Mouse (Mus musculus) forebrain, embryonic 14.5 days (tissue): ENCODE data around the gene Rtl1. TPM values are rescaled to one million over a fixed set of nuclear protein-coding genes. Genes with fewer than 3 reads are reported as not detected.

Experiments used
- ATAC-seq: fragments of 200-750 bp; cut with Nextera tagmentation; 2 replicates; pipeline ENCODE4 v1.8.0; 2017; ENCODE audit warnings: mild to moderate bottlenecking, moderate library complexity
- DNase-seq: peaks from one replicate; pipeline ENCODE4 v3.0.0-alpha.2; 2015; ENCODE audit warnings: low spot score
- H3K27ac ChIP-seq: fragments of 300-500 bp; sonication (generic); 2 replicates; pipeline ENCODE4 v1.5.1; 2014; ENCODE audit warnings: low read depth, mild to moderate bottlenecking, control low read depth, low read length, moderate library complexity
- H3K27me3 ChIP-seq: fragments of 300-500 bp; sonication (generic); replicated peaks from 2 replicates; pipeline ENCODE4 v1.6.1; 2014; ENCODE audit warnings: low read length, control low read depth, mixed read lengths; ENCODE audit not compliant: control insufficient read depth, insufficient read depth
- H3K36me3 ChIP-seq: fragments of 300-500 bp; sonication (generic); 2 replicates; pipeline ENCODE4 v1.6.1; 2014; ENCODE audit warnings: low read length, control low read depth; ENCODE audit not compliant: control insufficient read depth, insufficient read depth
- H3K4me1 ChIP-seq: fragments of 300-500 bp; sonication (generic); 2 replicates; pipeline ENCODE4 v1.6.1; 2014; ENCODE audit warnings: antibody characterized with exemption, low read length, control low read depth; ENCODE audit not compliant: control insufficient read depth, insufficient read depth
- H3K4me2 ChIP-seq: fragments of 300-500 bp; sonication (generic); 2 replicates; pipeline ENCODE4 v1.6.1; 2014; ENCODE audit warnings: mild to moderate bottlenecking, control low read depth, low read length
- H3K4me3 ChIP-seq: fragments of 300-500 bp; sonication (generic); 2 replicates; pipeline ENCODE4 v1.5.1; 2014; ENCODE audit warnings: low read depth, low read length, control low read depth
- H3K9ac ChIP-seq: fragments of 300-500 bp; sonication (generic); 2 replicates; pipeline ENCODE4 v1.6.1; 2014; ENCODE audit warnings: mild to moderate bottlenecking, low read length, control low read depth, moderate library complexity
- H3K9me3 ChIP-seq: fragments of 300-500 bp; sonication (generic); replicated peaks from 2 replicates; pipeline ENCODE4 v1.6.1; 2016; ENCODE audit warnings: low read length, control low read depth, mixed read lengths; ENCODE audit not compliant: control insufficient read depth
- WGBS: fragments of 180-500 bp; shearing (Covaris S2); extraction: QIAGEN DNeasy Blood & Tissue Kit; methylation state at CpG from one replicate; pipeline ENCODE4 v1.1.7; 2014; 5-methylcytosine and 5-hydroxymethylcytosine counted together
- polyA plus RNA-seq: library from polyadenylated mRNA; unstranded; fragments of >200 nt; fragmentation: Nextera tagmentation; extraction: Ambion mirVana; gene quantifications from 2 replicates; pipeline ENCODE4 v1.2.1, GENCODE M21; 2014

Rtl1 gene
- polyA plus RNA-seq, 1 experiment from 2014 or later: 0.37 TPM

DNA sequence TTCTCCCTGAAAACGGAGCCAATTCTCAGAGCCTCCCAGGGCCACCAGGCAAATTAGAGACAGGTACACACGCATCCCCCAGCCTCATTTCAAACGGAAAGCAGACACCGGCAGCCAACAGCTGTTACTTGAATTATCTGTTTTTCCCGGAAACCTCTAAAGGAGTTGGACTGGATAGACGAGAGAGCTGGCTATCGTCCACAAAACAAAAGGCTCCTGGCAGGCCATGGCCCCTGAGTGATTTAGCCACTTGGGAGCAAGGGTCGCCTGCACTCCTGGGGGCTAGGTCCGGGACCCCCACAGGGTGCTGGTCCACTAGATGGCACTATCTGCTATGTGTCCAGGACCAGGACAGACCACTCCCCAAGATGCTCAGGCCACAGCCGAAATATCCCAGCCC is 14.3 kb upstream of the Rtl1 start:
- no peak for DNase-seq
- no peak overlapping the region for H3K4me2 ChIP-seq
- H3K9me3 ChIP-seq: 0 out of 2 replicates have a peak, but pooled peaks cover 2% of the 10 kb centered on the region
- H3K27ac ChIP-seq: no peak overlapping the region
- no peak overlapping the region for H3K9ac ChIP-seq
- ATAC-seq: no peak
- H3K4me3 ChIP-seq: no peak overlapping the region
- WGBS: 49% methylated on average over 10 of the region's 10 CpGs
- 0 out of 2 replicates have a peak, but pooled peaks cover 6% of the 10 kb centered on the region for H3K27me3 ChIP-seq
- H3K36me3 ChIP-seq: peaks cover 60% of the 10 kb centered on the region
- H3K4me1 ChIP-seq: peaks cover 2% of the 10 kb centered on the region; the same call in 1 of the 2 replicates

DNA sequence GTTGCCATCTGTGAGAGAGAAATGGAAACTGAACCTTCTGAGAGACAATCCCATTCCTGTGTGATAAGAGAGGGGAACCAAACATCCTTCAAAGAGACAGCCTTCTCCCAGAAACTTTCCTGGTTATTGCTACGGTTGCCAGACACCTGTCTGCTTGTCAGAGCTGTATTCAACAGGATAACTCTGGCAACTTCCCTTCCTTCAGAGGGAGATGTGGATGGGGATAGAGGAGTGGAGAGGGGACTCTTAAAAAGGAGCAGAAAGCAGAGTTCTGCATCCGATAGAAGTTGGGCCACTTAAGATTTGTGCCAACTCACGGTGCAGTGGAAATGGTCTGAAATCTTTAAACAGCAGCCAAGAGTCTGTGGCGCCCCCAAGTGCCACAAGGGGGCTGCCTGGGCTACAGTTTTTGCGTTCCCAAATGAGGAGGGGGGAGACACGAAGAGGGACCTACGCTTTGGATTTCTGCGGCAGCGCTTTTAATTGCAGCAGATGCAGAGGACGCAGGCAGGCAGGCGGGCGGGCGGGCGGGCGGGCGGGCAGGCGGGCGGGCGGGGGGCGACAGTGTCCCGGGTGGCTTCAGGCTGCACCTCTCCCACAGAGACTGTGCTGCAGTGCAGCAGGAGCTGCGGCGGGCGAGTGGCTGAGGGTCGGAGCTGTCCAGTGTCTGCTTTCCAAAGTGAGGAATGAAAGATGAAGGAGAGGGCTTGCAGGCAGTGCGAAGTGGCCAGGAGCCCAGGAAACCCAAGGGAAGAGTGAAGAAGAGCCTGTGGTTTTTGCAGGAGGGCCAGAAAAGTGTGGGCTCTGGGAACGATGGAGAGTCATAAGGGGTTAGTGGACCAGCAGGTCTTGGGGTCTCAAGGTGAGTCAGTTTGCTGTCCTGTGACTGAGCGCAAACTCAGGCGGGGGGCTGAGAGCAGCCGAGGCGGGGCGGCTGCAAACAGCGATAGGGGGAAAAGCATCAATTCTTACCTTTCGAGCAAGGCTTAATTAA is 12.6 kb upstream of the Rtl1 start:
- peak overlapping the region; percentile 39; the same call in 1 of the 2 replicates for H3K27ac ChIP-seq

DNA sequence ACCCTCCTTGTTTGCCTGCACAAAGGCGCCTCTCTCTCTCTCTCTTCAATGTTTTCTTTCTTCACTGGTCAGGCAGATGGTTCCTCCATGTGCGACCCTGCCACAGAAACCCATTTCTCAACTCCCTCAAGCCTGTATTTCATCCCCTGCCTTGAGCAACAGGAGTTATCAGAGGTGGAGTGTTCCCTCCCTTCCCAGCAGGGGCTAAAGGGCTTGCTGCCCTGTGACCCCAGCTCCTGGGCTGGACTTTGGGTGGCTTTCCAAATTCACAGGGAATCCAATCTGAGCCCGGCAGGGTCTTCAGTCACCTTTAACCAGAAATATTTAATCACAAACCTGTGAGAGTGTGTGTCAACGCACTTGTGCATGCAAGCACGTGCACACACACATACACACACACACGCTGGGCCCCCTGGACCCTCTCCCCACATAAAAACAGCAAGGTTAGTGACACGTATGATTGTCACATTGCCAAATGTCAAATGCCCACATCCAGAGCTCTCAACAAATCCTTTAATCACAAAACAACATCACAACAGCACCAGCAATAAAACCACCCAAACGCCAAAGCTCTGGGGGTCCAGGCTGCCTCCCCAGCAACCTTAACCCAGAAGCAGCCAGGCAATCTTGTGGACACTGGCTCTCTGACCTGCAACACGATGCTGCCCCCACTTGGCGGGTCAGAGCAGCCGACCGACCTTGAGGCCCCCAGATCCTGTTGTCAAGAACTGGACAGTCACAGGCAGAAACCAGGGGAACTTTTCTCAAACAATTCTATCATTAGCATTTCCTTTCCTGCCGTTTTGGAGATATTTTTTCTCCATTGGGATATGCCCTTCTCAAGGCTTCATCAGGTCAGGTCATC is 8.7 kb upstream of the Rtl1 start:
- Histone ChIP-seq H3K9ac (no peak overlapping the region), H3K4me1 (peaks cover 8% of the 10 kb centered on the region; the same call in 1 of the 2 replicates), H3K27ac (no peak overlapping the region), H3K4me2 (no peak overlapping the region), H3K36me3 (peaks cover 67% of the 10 kb centered on the region), H3K4me3 (no peak overlapping the region), H3K27me3 (no peaks in the 10 kb centered on the region), H3K9me3 (0 out of 2 replicates have a peak, but pooled peaks cover 2% of the 10 kb centered on the region)
- ATAC-seq: no peak
- 50% methylated on average over 13 of the region's 13 CpGs for WGBS
- no peak for DNase-seq

More for the DNA sequence above, 12.6 kb upstream of the Rtl1 start:
- WGBS: 57% methylated on average over 34 of the region's 34 CpGs
- Histone ChIP-seq H3K4me2 (peak overlapping the region; percentile 46), H3K27me3 (0 out of 2 replicates have a peak, but pooled peaks cover 6% of the 10 kb centered on the region), H3K9ac (0 out of 2 replicates have a peak overlapping the region, but pooled peaks have one; percentile 29), H3K4me3 (peak overlapping the region; percentile 28), H3K9me3 (0 out of 2 replicates have a peak, but pooled peaks cover 2% of the 10 kb centered on the region), H3K36me3 (peaks cover 70% of the 10 kb centered on the region), H3K4me1 (peaks cover 2% of the 10 kb centered on the region; the same call in 1 of the 2 replicates)
- DNase-seq (peak; percentile 63), ATAC-seq (no peak)

DNA sequence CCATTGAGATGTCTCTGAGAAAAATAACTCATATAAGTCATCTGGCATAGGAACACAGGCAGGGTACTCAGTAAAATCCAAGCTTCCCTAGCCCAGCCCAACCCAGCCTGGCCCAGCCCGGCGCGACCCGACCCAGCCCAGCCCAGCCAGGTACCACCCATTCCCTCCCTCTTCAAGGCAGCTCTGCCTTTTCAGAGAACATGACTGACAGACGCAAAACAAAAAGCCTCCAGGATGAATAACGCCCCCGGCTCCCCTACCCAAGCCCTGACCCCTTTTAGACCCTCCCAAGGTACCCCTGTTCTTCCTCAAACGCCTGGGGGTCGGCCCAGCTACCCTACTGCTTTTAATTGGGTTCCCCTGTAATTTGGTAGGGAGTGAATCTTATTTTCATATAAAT is 7.8 kb upstream of the Rtl1 start:
- WGBS: 40% methylated on average over 9 of the region's 9 CpGs

DNA sequence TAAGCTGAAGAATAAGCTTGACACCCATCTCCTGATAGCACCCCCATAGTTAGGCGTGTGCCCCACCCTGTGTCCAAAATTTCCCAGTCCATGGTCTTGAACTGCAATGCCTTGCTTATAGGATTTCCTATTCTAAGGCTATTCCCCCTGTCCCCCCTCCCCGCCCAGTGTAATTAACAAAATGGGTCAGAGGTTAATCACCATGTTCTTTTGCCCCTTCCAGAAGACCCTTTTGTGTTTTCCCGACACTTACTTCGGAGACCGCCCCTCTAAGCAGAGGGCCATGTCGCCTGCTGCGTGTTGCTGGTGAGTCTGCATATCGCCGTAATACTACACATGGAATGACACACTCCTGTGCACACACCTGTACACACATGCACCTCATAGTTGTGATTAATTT is 7.1 kb upstream of the Rtl1 start:
- no peak for DNase-seq
- Histone ChIP-seq H3K9me3 (0 out of 2 replicates have a peak, but pooled peaks cover 2% of the 10 kb centered on the region), H3K4me2 (no peak overlapping the region), H3K27me3 (no peaks in the 10 kb centered on the region), H3K27ac (no peak overlapping the region), H3K4me1 (peaks cover 8% of the 10 kb centered on the region; the same call in 1 of the 2 replicates), H3K4me3 (no peak overlapping the region), H3K36me3 (peaks cover 63% of the 10 kb centered on the region), H3K9ac (no peak overlapping the region)
- no peak for ATAC-seq
- 44% methylated on average over 9 of the region's 9 CpGs for WGBS

More for the DNA sequence above, 7.8 kb upstream of the Rtl1 start:
- Histone ChIP-seq H3K4me3 (no peak overlapping the region), H3K36me3 (peaks cover 65% of the 10 kb centered on the region), H3K27me3 (no peaks in the 10 kb centered on the region), H3K9ac (no peak overlapping the region), H3K9me3 (0 out of 2 replicates have a peak, but pooled peaks cover 2% of the 10 kb centered on the region), H3K27ac (no peak overlapping the region), H3K4me2 (no peak overlapping the region), H3K4me1 (peaks cover 8% of the 10 kb centered on the region; the same call in 1 of the 2 replicates)
- no peak for ATAC-seq
- no peak for DNase-seq

DNA sequence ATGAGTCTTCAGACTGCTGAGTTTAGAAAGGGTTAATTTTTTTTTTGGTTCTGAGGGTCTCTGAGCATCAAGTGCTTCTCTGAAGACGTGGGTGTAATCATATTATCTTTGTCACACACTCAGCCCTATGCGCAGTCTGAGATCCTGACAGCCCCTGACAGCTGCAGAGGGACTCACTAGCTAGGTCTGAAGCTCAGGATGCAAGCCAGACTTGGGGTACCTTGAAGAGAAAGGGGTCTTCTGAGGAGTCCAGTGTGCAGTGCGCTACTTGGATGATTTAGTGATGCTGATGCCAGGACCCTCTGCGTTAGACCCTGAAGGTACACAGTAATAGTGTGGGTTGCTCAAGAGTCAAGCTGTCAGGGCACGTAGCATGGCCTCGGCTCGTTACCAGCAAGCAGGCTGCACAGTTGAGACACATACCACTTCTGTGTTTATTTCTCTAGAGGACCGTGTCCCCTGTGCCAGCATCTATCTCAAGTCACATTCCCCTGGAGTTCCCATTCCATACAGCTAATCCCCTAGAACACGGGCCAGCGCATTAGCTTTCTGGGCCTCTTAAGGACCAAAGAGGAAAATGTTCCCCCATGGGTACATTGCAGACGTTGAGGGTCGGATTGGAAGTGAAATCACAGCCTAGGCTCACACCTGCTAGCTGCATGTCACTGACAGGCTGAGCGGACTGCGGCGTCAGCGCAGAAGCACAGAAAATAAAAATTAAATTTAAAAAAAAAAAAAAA is 5.0 kb upstream of the Rtl1 start:
- whole genome bisulfite sequencing: 60% methylated on average over 16 of the region's 16 CpGs
- Histone ChIP-seq H3K4me2 (no peak overlapping the region), H3K36me3 (peaks cover 52% of the 10 kb centered on the region), H3K27me3 (no peaks in the 10 kb centered on the region), H3K4me1 (peaks cover 8% of the 10 kb centered on the region; the same call in 1 of the 2 replicates), H3K27ac (no peak overlapping the region), H3K9me3 (no peaks in the 10 kb centered on the region), H3K9ac (no peak overlapping the region), H3K4me3 (no peak overlapping the region)
- DNase-seq: no peak
- ATAC-seq: 0 out of 2 replicates have a peak, but pooled peaks have one; percentile 36

DNA sequence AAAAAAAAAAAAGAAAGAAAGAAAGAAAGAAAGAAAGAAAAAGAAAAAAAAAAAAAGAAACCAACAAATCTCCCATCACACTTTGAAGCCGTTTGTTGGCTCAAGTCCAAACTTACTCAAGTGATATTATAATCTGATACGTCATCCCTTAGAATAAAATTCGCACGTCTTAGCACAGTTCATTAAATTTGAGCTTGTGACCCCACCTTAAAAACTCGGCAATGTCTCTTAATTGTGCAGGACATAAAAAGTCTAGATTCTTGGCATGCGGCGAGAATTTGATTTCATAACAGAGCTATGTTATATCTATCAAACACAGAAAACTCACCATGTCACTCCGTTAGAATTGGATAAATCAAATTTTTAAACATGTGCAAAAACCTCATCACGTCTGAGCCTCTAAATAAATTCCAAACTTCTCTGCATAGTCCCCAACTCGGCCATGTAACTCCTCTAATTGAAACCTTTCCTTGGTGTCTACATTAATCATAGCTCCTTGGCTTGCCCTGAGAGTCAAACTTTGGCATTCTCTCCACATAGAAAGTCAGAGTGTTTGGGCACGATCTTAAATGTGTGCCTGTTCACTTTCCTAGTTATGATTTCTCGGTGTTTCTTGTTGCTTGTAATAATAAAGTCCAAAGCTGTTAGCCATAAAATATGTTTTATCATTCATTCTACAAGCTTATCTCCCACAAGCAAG is 1.4 kb downstream of the Rtl1 start:
- DNase-seq (peak; percentile 36), ATAC-seq (no peak)
- 76% methylated on average over 12 of the region's 12 CpGs for WGBS
- Histone ChIP-seq H3K27ac (no peak overlapping the region), H3K4me1 (no peaks in the 10 kb centered on the region), H3K4me3 (no peak overlapping the region), H3K27me3 (no peaks in the 10 kb centered on the region), H3K9ac (no peak overlapping the region), H3K4me2 (no peak overlapping the region), H3K36me3 (peaks cover 30% of the 10 kb centered on the region), H3K9me3 (no peaks in the 10 kb centered on the region)
